Mouse (Mus musculus): Measurements from ENCODE around the gene Tjp1. TPM values are rescaled to one million over a fixed set of nuclear protein-coding genes. Genes with fewer than 3 reads are reported as not detected.

Gene Tjp1
- total RNA-seq, 2 experiments from 2014 or later, result 121 to 161 TPM

GRCm38 (mm10) chr7:65317418-65317817, 210.2 kb downstream of the Tjp1 start:
- peak; percentile 57 to 65 for DNase-seq (ENCODE audit: low spot score in 2 of 2)

GRCm38 (mm10) chr7:65315182-65315581, 212.4 kb downstream of the Tjp1 start:
- intact Hi-C loops (cut with DNase I), result loop anchor here (5.0 kb wide), 2 partner anchors 202 to 302 kb away; no protein-coding TSS in a partner anchor
- no peak for DNase-seq (ENCODE audit: low spot score in 2 of 2)

More at GRCm38 (mm10) chr7:65317418-65317817, 210.2 kb downstream of the Tjp1 start:
- intact Hi-C loops (cut with DNase I), result loop anchor here (1.0 to 5.0 kb wide), 4 partner anchors 181 to 323 kb away; no protein-coding TSS in a partner anchor

GRCm38 (mm10) chr7:65296675-65297589, 230.6 kb downstream of the Tjp1 start:
- no peak for DNase-seq (ENCODE audit: low spot score in 2 of 2)
- intact Hi-C loops (cut with DNase I), result no loop called here

- no peak for DNase-seq (ENCODE audit: low spot score in 2 of 2)
- intact Hi-C loops (cut with DNase I), result no loop called here
Measured at GRCm38 (mm10) chr7:65282886-65283285, 244.7 kb downstream of the Tjp1 start.

GRCm38 (mm10) chr7:65281960-65282359, 245.6 kb downstream of the Tjp1 start:
- intact Hi-C loops (cut with DNase I), result no loop called here
- no peak for DNase-seq (ENCODE audit: low spot score in 2 of 2)

- intact Hi-C loops (cut with DNase I), result no loop called here
- DNase-seq (ENCODE audit: low spot score in 2 of 2), result no peak
Measured at GRCm38 (mm10) chr7:65280944-65281912, 246.4 kb downstream of the Tjp1 start.

- DNase-seq (ENCODE audit: low spot score in 2 of 2), result peak; percentile 44 to 61
- intact Hi-C loops (cut with DNase I), result no loop called here
Measured at GRCm38 (mm10) chr7:65279277-65279676, 248.3 kb downstream of the Tjp1 start.

GRCm38 (mm10) chr7:65275761-65276160, 251.8 kb downstream of the Tjp1 start:
- DNase-seq (ENCODE audit: low spot score in 2 of 2), result no peak
- intact Hi-C loops (cut with DNase I), result no loop called here

GRCm38 (mm10) chr7:65274216-65274615, 253.4 kb downstream of the Tjp1 start:
- DNase-seq (ENCODE audit: low spot score in 2 of 2), result no peak
- intact Hi-C loops (cut with DNase I), result no loop called here

GRCm38 (mm10) chr7:65249656-65250055, 277.9 kb downstream of the Tjp1 start:
- intact Hi-C loops (cut with DNase I), result no loop called here
- no peak for DNase-seq (ENCODE audit: low spot score in 2 of 2)

Other genes starting within 250 kb of the Tjp1 start
- gene Tarsl2, start 117.1 kb upstream of the Tjp1 start, total RNA-seq (2021), result 10 to 100 TPM; 40.0 to 43.8 TPM
- gene Tm2d3, start 163.4 kb upstream of the Tjp1 start, total RNA-seq (2021), result 10 to 100 TPM; 48.7 to 54.2 TPM

All from left cerebral cortex, postnatal 36 days (tissue).